Mouse (Mus musculus) erythroblast, embryonic 14.5 days (primary cell): ENCODE data around the gene Pcp2.

Source experiments
- GATA1 ChIP-seq: IDR thresholded peaks from 2 replicates; pipeline ENCODE4 v1.6.1; 2012; ENCODE audit warnings: low read length, inconsistent platforms, mixed read lengths
- TAL1 ChIP-seq: IDR thresholded peaks from 3 replicates; pipeline ENCODE4 v1.6.1; 2012; ENCODE audit warnings: low read length, inconsistent platforms, mixed read lengths

DNA sequence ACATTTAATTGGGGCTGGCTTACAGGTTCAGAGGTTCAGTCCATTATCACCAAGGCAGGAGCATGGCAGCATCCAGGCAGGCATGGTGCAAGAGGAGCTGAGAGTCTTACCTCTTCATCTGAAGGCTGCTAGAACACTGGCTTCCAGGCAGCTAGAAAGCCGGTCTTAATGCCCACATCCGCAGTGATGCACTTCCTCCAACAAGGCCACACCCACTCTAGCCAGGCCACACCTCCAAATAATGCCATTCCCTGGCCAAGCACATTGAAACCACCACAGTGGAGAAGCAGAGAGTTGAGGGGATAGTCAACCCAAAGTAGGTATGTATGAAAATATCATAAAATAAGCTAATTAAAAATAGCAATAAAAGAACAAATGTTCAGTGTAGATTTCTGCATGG, 45.0 kb upstream of the Pcp2 start:
- TF ChIP-seq TAL1 (no peak), GATA1 (no peak)
